Mouse (Mus musculus) limb, embryonic 14.5 days (tissue): Measurements from ENCODE around the gene 2300003K06Rik. TPM values are rescaled to one million over a fixed set of nuclear protein-coding genes. Genes with fewer than 3 reads are reported as not detected.
"Not testable (repeated sequence)": the region's sequence is repeated elsewhere in the genome, so short reads cannot be mapped to it uniquely, and the experiment has no call there.

Experiments used
- ATAC-seq: fragments of 200-750 bp; cut with Nextera tagmentation; 2 replicates; pipeline ENCODE4 v1.8.0; 2017; ENCODE audit warnings: low read depth, moderate number of reproducible peaks, moderate TSS enrichment; ENCODE audit not compliant: low FRiP score
- DNase-seq: peaks from one replicate; pipeline ENCODE4 v3.0.0-alpha.2; 2015; ENCODE audit warnings: low spot score
- H3K27ac ChIP-seq: fragments of 300-500 bp; sonication (generic); replicated peaks from 2 replicates; pipeline ENCODE4 v1.5.1; 2014; ENCODE audit warnings: low read depth, mild to moderate bottlenecking, low read length, moderate library complexity, mixed read lengths
- H3K27me3 ChIP-seq: fragments of 300-500 bp; sonication (generic); 2 replicates; pipeline ENCODE4 v1.6.1; 2014; ENCODE audit warnings: low read length, mixed read lengths; ENCODE audit not compliant: control insufficient read depth, insufficient read depth
- H3K36me3 ChIP-seq: fragments of 300-500 bp; sonication (generic); 2 replicates; pipeline ENCODE4 v1.6.1; 2014; ENCODE audit warnings: mild to moderate bottlenecking, low read length, moderate library complexity, mixed read lengths; ENCODE audit not compliant: control insufficient read depth, insufficient read depth
- H3K4me1 ChIP-seq: fragments of 300-500 bp; sonication (generic); 2 replicates; pipeline ENCODE4 v1.6.1; 2014; ENCODE audit warnings: antibody characterized with exemption, low read length, mixed read lengths; ENCODE audit not compliant: control insufficient read depth, insufficient read depth
- H3K4me2 ChIP-seq: fragments of 300-500 bp; sonication (generic); replicated peaks from 2 replicates; pipeline ENCODE4 v1.6.1; 2014; ENCODE audit warnings: low read depth, mild to moderate bottlenecking, low read length, moderate library complexity; ENCODE audit not compliant: severe bottlenecking
- H3K4me3 ChIP-seq: fragments of 300-500 bp; sonication (generic); replicated peaks from 2 replicates; pipeline ENCODE4 v1.5.1; 2014; ENCODE audit warnings: low read length
- H3K9ac ChIP-seq: fragments of 300-500 bp; sonication (generic); 2 replicates; pipeline ENCODE4 v1.6.1; 2014; ENCODE audit warnings: mild to moderate bottlenecking, low read depth, low read length, moderate library complexity; ENCODE audit not compliant: severe bottlenecking
- H3K9me3 ChIP-seq: fragments of 300-500 bp; sonication (generic); 2 replicates; pipeline ENCODE4 v1.6.1; 2016; ENCODE audit warnings: low read length; ENCODE audit not compliant: control insufficient read depth
- POLR2A ChIP-seq: fragments of 200-500 bp; IDR thresholded peaks from 2 replicates; pipeline ENCODE4 v1.8.0; 2012; ENCODE audit warnings: inconsistent platforms, mild to moderate bottlenecking, moderate library complexity, borderline replicate concordance; ENCODE audit not compliant: insufficient read depth, insufficient read length; ENCODE audit errors: extremely low read depth
- WGBS: fragments of 180-500 bp; shearing (Covaris S2); extraction: QIAGEN DNeasy Blood & Tissue Kit; methylation state at CpG from one replicate; pipeline ENCODE4 v1.1.7; 2014; 5-methylcytosine and 5-hydroxymethylcytosine counted together
- polyA plus RNA-seq, 2 experiments: library from polyadenylated mRNA; depleted of rRNA in 1 of 2; stranded (reverse) in 1 of 2; unstranded in 1 of 2; fragments of >200 nt; fragmentation: Nextera tagmentation in 1 of 2; extraction: Ambion mirVana in 1 of 2; gene quantifications; 2 replicates each; pipeline versions ENCODE4 v1.2.1 to v1.2.3; 2012 to 2014

The 2300003K06Rik gene
- polyA plus RNA-seq, 2 experiments: not detected

- Histone ChIP-seq H3K4me3 (no peak overlapping the region), H3K4me1 (no peaks in the 10 kb centered on the region), H3K4me2 (no peak overlapping the region), H3K9me3 (no peaks in the 10 kb centered on the region), H3K27ac (no peak overlapping the region), H3K27me3 (no peaks in the 10 kb centered on the region), H3K36me3 (no peaks in the 10 kb centered on the region), H3K9ac (no peak overlapping the region)
- WGBS: 54% methylated on average over 3 of the region's 3 CpGs
- no peak for TF ChIP-seq POLR2A
- ATAC-seq (no peak), DNase-seq (peak; percentile 5)
Measured at GRCm38 (mm10) chr11:99854121-99854520, 16.3 kb upstream of the 2300003K06Rik start.

GRCm38 (mm10) chr11:99851508-99851907 is 13.6 kb upstream of the 2300003K06Rik start, which contains the start of gene Krtap4-16:
TSS of gene Krtap4-16 (minus strand) at chr11:99851608.
- Histone ChIP-seq H3K4me1 (no peaks in the 10 kb centered on the region), H3K9ac (no peak within 1 kb of the TSS), H3K9me3 (no peaks in the 10 kb centered on the region), H3K36me3 (no peaks in the 10 kb centered on the region), H3K27me3 (no peaks in the 10 kb centered on the region), H3K4me3 (no peak within 1 kb of the TSS), H3K4me2 (no peak within 1 kb of the TSS), H3K27ac (no peak within 1 kb of the TSS)
- DNase-seq (no peak), ATAC-seq (no peak)
- no peak for TF ChIP-seq POLR2A

- H3K27ac ChIP-seq: no peak overlapping the region
- ATAC-seq: no peak
- H3K9me3 ChIP-seq: no peaks in the 10 kb centered on the region
- no peak for TF ChIP-seq POLR2A
- no peak for DNase-seq
- H3K27me3 ChIP-seq: no peaks in the 10 kb centered on the region
- no peak overlapping the region for H3K4me2 ChIP-seq
- H3K4me3 ChIP-seq: no peak overlapping the region
- 86% methylated on average over 2 of the region's 2 CpGs for WGBS
- no peaks in the 10 kb centered on the region for H3K36me3 ChIP-seq
- no peak overlapping the region for H3K9ac ChIP-seq
- no peaks in the 10 kb centered on the region for H3K4me1 ChIP-seq
Measured at GRCm38 (mm10) chr11:99846746-99847145, 8.9 kb upstream of the 2300003K06Rik start.

GRCm38 (mm10) chr11:99842185-99842584 is 4.3 kb upstream of the 2300003K06Rik start:
- no peaks in the 10 kb centered on the region for H3K9me3 ChIP-seq
- H3K4me1 ChIP-seq: no peaks in the 10 kb centered on the region
- H3K27ac ChIP-seq: no peak overlapping the region
- H3K9ac ChIP-seq: no peak overlapping the region
- no peak overlapping the region for H3K4me2 ChIP-seq
- ATAC-seq (no peak), DNase-seq (no peak)
- WGBS: 39% methylated on average over 1 of the region's 1 CpGs
- no peaks in the 10 kb centered on the region for H3K36me3 ChIP-seq
- no peak for TF ChIP-seq POLR2A
- no peaks in the 10 kb centered on the region for H3K27me3 ChIP-seq
- H3K4me3 ChIP-seq: no peak overlapping the region

GRCm38 (mm10) chr11:99815566-99815965 is 22.3 kb downstream of the 2300003K06Rik start, which contains the start of gene Gm11564:
TSS of gene Gm11564 (minus strand) at chr11:99815666.
- not testable (repeated sequence) for ATAC-seq, H3K4me3 ChIP-seq, H3K27ac ChIP-seq, H3K36me3 ChIP-seq, H3K4me1 ChIP-seq, H3K9ac ChIP-seq, H3K27me3 ChIP-seq, H3K9me3 ChIP-seq, H3K4me2 ChIP-seq, DNase-seq
- 84% methylated on average over 2 of the region's 2 CpGs for WGBS

GRCm38 (mm10) chr11:99809792-99810191 is 28.1 kb downstream of the 2300003K06Rik start, which contains the start of gene Krtap4-13:
TSS of gene Krtap4-13 (minus strand) at chr11:99809892.
- H3K27me3 ChIP-seq, H3K36me3 ChIP-seq, H3K27ac ChIP-seq, ATAC-seq, H3K9me3 ChIP-seq, H3K9ac ChIP-seq, H3K4me1 ChIP-seq, H3K4me2 ChIP-seq, DNase-seq, H3K4me3 ChIP-seq: not testable (repeated sequence)

GRCm38 (mm10) chr11:99804346-99804745 is 33.5 kb downstream of the 2300003K06Rik start, which contains the start of gene Gm11554:
TSS of gene Gm11554 (minus strand) at chr11:99804446.
- not testable (repeated sequence) for ATAC-seq
- WGBS: no CpG with 5 or more reads among the region's 1 CpGs

GRCm38 (mm10) chr11:99798832-99799231 is 39.0 kb downstream of the 2300003K06Rik start, which contains the start of gene Gm11569:
TSS of gene Gm11569 (minus strand) at chr11:99798932.
- not testable (repeated sequence) for H3K27ac ChIP-seq, H3K4me1 ChIP-seq, H3K27me3 ChIP-seq, H3K4me2 ChIP-seq, H3K4me3 ChIP-seq, H3K9me3 ChIP-seq, H3K36me3 ChIP-seq, DNase-seq, ATAC-seq, H3K9ac ChIP-seq
- no CpG with 5 or more reads among the region's 1 CpGs for WGBS

More at GRCm38 (mm10) chr11:99804346-99804745, 33.5 kb downstream of the 2300003K06Rik start, which contains the start of gene Gm11554:
- H3K9ac ChIP-seq, DNase-seq, H3K4me3 ChIP-seq, H3K27ac ChIP-seq, H3K36me3 ChIP-seq, H3K4me1 ChIP-seq, H3K9me3 ChIP-seq, H3K27me3 ChIP-seq, H3K4me2 ChIP-seq: not testable (repeated sequence)
